Mouse (Mus musculus) adrenal gland, postnatal 14 days (tissue): ENCODE results near the gene Olfr1217. TPM values are rescaled to one million over a fixed set of nuclear protein-coding genes. Genes with fewer than 3 reads are reported as not detected.

ENCODE experiments used
- DNase-seq: peaks from one replicate; pipeline ENCODE4 v3.0.0; 2021; ENCODE audit warnings: mixed read lengths
- long read RNA-seq, 2 experiments: library from polyadenylated mRNA; stranded (forward); transcript quantifications; one replicate each; pipeline ENCODE4 v2.0.0; 2021
- total RNA-seq: library from RNA; stranded (reverse); gene quantifications from 2 replicates; pipeline ENCODE4 v1.2.3, GENCODE M21; 2021

The Olfr1217 gene
- total RNA-seq: not detected in 2 replicates
- long read RNA-seq, experiment 1: 0 reads
- long read RNA-seq, experiment 2: 0 reads

DNA sequence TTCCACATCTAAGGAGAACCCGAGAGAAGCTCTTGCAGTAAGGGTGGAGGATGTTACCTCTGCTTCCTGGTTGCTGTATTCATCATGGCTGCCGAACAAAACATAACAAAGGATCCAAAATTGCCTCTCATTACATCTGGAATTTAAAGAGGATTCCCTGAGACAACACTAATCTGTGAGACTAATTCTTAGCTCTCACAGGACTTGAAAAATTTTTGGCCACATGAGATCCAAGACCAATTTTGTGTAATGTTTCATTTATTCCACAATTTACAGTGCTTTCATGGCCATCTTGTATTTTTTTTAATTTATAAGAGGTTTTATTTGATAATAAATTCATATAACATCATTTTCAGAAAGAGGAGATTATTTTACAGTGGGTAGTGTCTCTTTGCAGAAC lies at the start of gene Olfr1217:
Gene Olfr1217, minus strand, starts transcription at position 101 of the 400 bp plus-strand sequence.
- DNase-seq: no peak

DNA sequence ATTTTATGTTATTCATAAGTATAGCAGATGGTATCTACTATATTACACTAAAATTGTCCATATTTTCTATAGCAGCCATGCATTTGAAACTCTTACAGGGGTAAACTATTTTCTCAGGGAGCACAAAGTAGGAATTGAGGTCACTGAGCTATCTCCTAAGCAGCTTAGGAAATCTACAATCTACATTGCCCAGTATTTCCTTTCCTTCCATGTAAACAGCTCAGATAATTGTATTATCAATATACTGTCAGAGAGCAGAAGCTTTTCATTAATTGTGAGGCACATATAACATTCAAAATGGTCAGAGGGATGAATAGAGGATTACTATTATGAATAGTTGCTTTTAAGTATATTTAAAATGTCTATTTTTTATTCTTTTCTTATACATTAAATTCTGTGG lies 49.6 kb upstream of the Olfr1217 start:
- no peak for DNase-seq

DNA sequence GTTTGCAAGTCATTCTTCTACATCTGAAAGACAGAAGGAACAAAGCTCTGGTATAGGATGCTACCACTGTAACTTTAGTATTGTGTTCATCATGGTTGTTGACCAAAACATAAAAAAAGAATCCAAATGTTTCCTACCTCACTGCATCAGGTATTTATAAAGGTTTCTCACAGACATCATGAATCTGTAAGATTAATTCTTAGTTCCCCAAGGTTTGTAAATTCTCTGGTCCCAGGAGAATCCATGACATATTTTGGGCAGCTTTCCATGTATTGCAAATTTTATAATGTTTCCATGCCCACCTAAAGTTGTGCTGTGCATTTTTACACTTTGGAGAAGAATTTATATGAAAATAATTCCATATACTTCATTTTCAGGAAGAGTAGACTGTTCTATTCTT lies 29.2 kb upstream of the Olfr1217 start, which contains the start of gene Olfr1218:
Gene Olfr1218, minus strand, starts transcription at position 101 of the 400 bp plus-strand sequence.
- DNase-seq: no peak

DNA sequence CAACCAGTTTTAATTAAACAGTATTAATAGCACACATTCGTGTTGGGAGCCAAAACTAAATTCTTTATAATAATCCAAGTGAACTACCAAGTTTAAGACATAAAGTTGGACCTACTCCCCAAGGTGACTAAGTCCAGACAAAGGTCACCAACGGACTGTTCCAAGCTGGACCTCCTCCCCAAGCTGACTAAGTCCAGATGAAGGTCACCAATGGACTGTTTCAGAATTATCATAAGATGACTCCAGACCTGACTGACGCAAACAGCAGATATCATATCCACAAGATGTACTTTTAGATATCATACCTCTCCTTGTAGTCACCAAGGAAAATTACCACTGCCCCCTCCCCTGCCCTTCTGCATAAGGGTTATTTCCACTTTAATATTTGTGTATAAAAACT lies 10.4 kb downstream of the Olfr1217 start:
- DNase-seq: peak; percentile 22

DNA sequence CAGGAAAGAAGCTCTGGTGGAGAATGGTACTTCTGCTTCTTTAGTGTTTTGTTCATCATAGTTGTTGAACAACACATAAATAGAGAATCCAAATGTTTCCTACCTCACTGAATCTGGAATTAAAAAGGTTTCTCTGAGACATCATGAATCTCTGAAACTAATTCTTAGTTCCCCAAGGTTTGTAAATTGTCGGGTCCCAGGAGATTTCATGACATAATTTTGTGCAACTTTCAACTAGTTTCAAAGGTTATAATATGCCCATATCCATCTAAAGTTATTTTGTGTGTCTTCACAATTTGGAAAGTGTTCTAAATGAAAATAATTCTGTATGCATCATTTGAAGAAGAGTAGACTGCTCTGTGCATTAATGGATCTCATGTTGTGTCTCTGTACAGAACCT lies 13.6 kb downstream of the Olfr1217 start, which contains the start of gene Olfr1216:
Gene Olfr1216, minus strand, starts transcription at position 101 of the 400 bp plus-strand sequence.
- DNase-seq: no peak

DNA sequence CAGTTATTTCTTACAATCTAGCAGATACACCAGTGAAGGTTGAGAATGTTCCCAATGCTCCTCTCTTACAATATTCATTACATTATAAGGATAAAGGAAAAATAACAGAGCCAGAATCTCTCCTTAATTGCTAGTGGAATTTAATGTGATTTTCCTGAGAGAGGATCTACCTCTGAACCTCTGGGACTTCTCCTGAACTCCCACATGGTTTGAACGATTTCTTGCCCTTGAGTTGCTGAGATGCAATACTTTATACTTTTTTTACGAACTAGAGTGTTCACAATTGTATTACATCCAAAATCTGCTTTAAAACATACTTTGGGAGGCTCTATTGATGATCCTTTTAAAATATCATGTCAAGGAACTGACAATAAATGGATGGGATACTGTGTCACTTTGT lies 25.0 kb downstream of the Olfr1217 start, which contains the start of gene Olfr1215:
Gene Olfr1215, minus strand, starts transcription at position 101 of the 400 bp plus-strand sequence.
- no peak for DNase-seq

DNA sequence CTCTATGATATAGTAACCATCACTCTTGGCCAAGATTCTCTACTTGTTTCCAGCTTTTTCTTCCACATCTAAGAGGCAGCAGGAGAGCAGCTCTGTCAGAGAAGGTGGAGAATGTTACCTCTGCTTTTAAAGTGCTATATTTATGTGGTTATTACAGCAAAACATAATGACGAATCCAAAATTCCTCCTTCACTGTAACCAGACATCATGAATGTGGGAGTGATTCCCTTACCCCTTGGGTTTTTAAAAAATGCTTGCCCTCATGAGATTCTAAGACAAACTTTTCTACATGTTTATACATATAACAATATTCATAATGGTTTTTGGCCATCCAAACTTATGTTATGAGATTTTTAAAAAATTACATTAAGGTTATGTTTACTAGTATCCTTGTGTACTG lies 39.3 kb downstream of the Olfr1217 start, which contains the start of gene Olfr1214:
Gene Olfr1214, minus strand, starts transcription at position 101 of the 400 bp plus-strand sequence.
- no peak for DNase-seq

DNA sequence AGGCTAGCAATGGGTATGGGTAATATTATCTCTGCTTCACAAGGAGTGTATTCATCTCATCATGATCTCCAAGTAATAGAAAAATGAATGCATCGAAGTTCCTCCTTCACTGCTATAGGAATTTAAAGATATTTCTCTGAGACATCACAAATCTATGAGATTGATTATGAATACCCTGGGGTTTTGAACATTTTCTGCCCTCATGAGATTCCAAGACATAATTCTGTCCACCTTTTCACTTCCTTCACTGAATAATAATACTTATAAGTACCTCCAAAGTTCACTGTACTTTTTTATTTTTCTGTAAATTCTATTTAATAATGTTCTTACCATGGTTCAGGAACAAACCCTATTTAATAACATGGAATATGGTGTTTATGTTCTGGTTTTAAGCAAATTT lies 51.7 kb downstream of the Olfr1217 start, which contains the start of gene Gm13762:
Gene Gm13762, minus strand, starts transcription at position 101 of the 400 bp plus-strand sequence.
- DNase-seq: no peak

Other genes starting within 250 kb of the Olfr1217 start
- not detected in 2 replicates for gene Olfr1201, start 239.0 kb downstream of the Olfr1217 start, total RNA-seq
- gene Olfr1202, start 217.6 kb downstream of the Olfr1217 start, total RNA-seq: 0.11 TPM in 1 of 2 replicates, not detected in the other
- not detected in 2 replicates for gene Olfr1205, start 202.3 kb downstream of the Olfr1217 start, total RNA-seq
- gene Olfr1204, start 182.8 kb downstream of the Olfr1217 start, total RNA-seq: not detected in 2 replicates
- not detected in 2 replicates for gene Olfr1206, start 168.8 kb downstream of the Olfr1217 start, total RNA-seq
- not detected in 2 replicates for gene Olfr1208, start 129.8 kb downstream of the Olfr1217 start, total RNA-seq
- gene Olfr1209, start 116.9 kb downstream of the Olfr1217 start, total RNA-seq: not detected in 2 replicates
- gene Olfr1211, start 94.0 kb downstream of the Olfr1217 start, total RNA-seq: not detected in 2 replicates
- gene Olfr1212, start 78.1 kb downstream of the Olfr1217 start, total RNA-seq: not detected in 2 replicates
- gene Gm13762, start 51.8 kb downstream of the Olfr1217 start, total RNA-seq: not detected in 2 replicates
- not detected in 2 replicates for gene Olfr1214, start 39.4 kb downstream of the Olfr1217 start, total RNA-seq
- not detected in 2 replicates for gene Olfr1215, start 25.1 kb downstream of the Olfr1217 start, total RNA-seq
- gene Olfr1216, start 13.7 kb downstream of the Olfr1217 start, total RNA-seq: not detected in 2 replicates
- gene Olfr1218, start 29.1 kb upstream of the Olfr1217 start, total RNA-seq: not detected in 2 replicates
- gene Olfr1219, start 51.4 kb upstream of the Olfr1217 start, total RNA-seq: not detected in 2 replicates
- gene Olfr1220, start 74.8 kb upstream of the Olfr1217 start, total RNA-seq: not detected in 2 replicates
- gene Olfr1221, start 85.2 kb upstream of the Olfr1217 start, total RNA-seq: not detected in 2 replicates
- not detected in 2 replicates for gene Olfr1222, start 101.0 kb upstream of the Olfr1217 start, total RNA-seq
- gene Olfr1223, start 119.5 kb upstream of the Olfr1217 start, total RNA-seq: not detected in 2 replicates
- not detected in 2 replicates for gene Olfr1224-ps1, start 132.0 kb upstream of the Olfr1217 start, total RNA-seq
- not detected in 2 replicates for gene Olfr1225, start 142.6 kb upstream of the Olfr1217 start, total RNA-seq
- gene Olfr1226, start 168.0 kb upstream of the Olfr1217 start, total RNA-seq: not detected in 2 replicates
- gene Olfr1228, start 222.0 kb upstream of the Olfr1217 start, total RNA-seq: not detected in 2 replicates